Mouse (Mus musculus): ENCODE measurements around the gene Gm45521. TPM values are rescaled to one million over a fixed set of nuclear protein-coding genes. Genes with fewer than 3 reads are reported as not detected.

Gm45521 gene
- total and polyA plus RNA-seq, 2 experiments from 2014 or later: 0.23 TPM; not detected in 1

DNA sequence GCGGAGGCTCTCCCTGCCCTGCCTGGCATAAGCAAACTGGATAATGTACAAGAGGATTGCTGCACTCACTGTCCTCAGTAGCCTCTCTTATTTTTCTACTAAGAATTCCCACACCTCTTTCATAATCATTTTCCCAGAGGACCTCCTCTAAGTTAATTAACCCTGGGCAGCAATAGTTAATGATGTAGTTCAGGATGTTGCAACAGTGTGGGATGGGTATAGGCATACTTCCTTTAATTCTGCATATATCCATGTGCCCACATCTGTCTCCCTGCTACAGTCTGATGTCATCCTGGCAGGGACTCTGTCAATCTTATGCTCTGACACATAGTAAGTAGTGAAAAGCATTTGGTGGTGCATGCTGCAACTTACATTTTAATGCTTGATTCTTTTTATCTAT, 24.1 kb downstream of the Gm45521 start:
- Histone ChIP-seq H3K4me2 (ENCODE audit: low read depth, low read length) (no peak overlapping the region), H3K4me1 (ENCODE audit: insufficient read depth, low read length) (no peaks in the 10 kb centered on the region), H3K27ac (no peak overlapping the region), H3K36me3 (ENCODE audit: insufficient read depth, low read length) (no peaks in the 10 kb centered on the region), H3K27me3 (ENCODE audit: insufficient read depth, low read length) (no peaks in the 10 kb centered on the region), H3K9me3 (ENCODE audit: low read length) (no peaks in the 10 kb centered on the region), H3K9ac (replicated peaks; ENCODE audit: low read length) (no peak overlapping the region), H3K4me3 (ENCODE audit: low read length) (no peak overlapping the region)
- TF ChIP-seq CTCF (IDR thresholded peaks at IDR 0.05; ENCODE audit: low read depth): no peak
- ATAC-seq: no peak
- WGBS: 95% methylated on average over 1 of the region's 1 CpGs
- no peak for DNase-seq (ENCODE audit: low spot score)

DNA sequence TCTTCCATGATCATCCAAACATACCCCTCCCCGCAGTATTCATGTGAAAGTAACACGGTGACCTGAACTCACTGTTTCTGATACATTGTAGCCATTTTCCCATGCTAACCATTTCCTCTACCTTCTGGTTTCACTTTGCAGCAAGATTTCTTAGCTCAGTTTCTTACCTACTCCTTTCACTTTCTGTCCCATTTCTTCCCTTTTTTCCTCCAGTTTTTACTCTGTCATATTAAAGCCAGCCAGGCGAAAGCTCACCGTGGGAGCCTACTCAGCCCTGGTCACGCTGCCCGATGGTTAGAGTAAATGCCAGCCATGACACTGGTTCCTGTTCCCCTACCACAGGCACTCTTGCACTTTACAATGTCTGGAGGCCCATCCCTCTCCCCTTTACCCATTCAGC, 29.8 kb downstream of the Gm45521 start:
- Histone ChIP-seq H3K4me1 (ENCODE audit: insufficient read depth, low read length) (no peaks in the 10 kb centered on the region), H3K9ac (replicated peaks; ENCODE audit: low read length) (no peak overlapping the region), H3K9me3 (ENCODE audit: low read length) (no peaks in the 10 kb centered on the region), H3K27me3 (ENCODE audit: insufficient read depth, low read length) (no peaks in the 10 kb centered on the region), H3K27ac (no peak overlapping the region), H3K36me3 (ENCODE audit: insufficient read depth, low read length) (no peaks in the 10 kb centered on the region), H3K4me2 (ENCODE audit: low read depth, low read length) (no peak overlapping the region), H3K4me3 (ENCODE audit: low read length) (no peak overlapping the region)
- WGBS: 95% methylated on average over 6 of the region's 6 CpGs
- no peak for ATAC-seq
- no peak for DNase-seq (ENCODE audit: low spot score)
- no peak for TF ChIP-seq CTCF (IDR thresholded peaks at IDR 0.05; ENCODE audit: low read depth)

DNA sequence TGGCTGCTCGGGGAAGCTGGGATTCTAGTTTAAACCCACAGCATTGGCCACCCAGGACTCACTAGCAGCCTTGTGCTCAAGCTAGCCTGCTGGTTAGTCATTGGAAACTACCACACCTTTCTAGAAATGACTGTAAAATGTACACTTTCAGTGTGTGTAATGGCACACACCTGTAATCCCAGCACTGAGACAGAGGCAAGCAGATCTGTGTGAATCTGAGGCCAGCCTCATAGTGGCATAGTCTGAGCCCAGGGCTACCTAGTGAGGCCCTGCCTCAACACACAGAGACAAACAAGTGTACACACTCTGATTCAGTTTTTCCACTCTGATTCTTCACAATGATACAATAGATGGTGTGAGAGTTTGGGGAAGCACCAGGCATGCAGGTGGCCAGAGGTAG, 32.3 kb downstream of the Gm45521 start:
- Histone ChIP-seq H3K27me3 (ENCODE audit: insufficient read depth, low read length) (no peaks in the 10 kb centered on the region), H3K4me2 (ENCODE audit: low read depth, low read length) (no peak overlapping the region), H3K4me3 (ENCODE audit: low read length) (no peak overlapping the region), H3K36me3 (ENCODE audit: insufficient read depth, low read length) (no peaks in the 10 kb centered on the region), H3K9ac (replicated peaks; ENCODE audit: low read length) (no peak overlapping the region), H3K4me1 (ENCODE audit: insufficient read depth, low read length) (no peaks in the 10 kb centered on the region), H3K9me3 (ENCODE audit: low read length) (no peaks in the 10 kb centered on the region), H3K27ac (no peak overlapping the region)
- whole genome bisulfite sequencing: 55% methylated on average over 1 of the region's 1 CpGs
- ATAC-seq (no peak), DNase-seq (ENCODE audit: low spot score) (no peak)
- TF ChIP-seq CTCF (IDR thresholded peaks at IDR 0.05; ENCODE audit: low read depth): no peak

DNA sequence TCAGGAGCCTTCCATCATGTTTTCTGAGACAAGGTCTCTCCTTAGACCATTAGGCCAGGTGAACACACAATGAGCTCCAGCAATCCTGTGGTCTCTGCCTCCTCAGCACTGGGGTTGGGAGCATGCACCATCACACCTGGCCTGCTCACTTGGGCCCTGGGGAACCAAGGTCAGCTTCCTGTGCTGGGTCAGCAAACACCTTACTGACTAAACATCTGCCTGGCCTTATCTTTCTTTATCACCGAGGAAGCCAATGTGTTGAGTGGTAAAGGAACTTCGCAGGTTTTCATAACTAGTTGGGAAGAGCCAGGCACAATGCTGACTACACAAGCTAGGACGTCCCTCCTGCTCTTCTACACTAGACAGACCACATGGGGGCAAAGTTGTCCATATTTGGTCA, 32.9 kb downstream of the Gm45521 start:
- no peak for TF ChIP-seq CTCF (IDR thresholded peaks at IDR 0.05; ENCODE audit: low read depth)
- Histone ChIP-seq H3K4me2 (ENCODE audit: low read depth, low read length) (no peak overlapping the region), H3K27me3 (ENCODE audit: insufficient read depth, low read length) (no peaks in the 10 kb centered on the region), H3K9me3 (ENCODE audit: low read length) (no peaks in the 10 kb centered on the region), H3K9ac (replicated peaks; ENCODE audit: low read length) (no peak overlapping the region), H3K36me3 (ENCODE audit: insufficient read depth, low read length) (no peaks in the 10 kb centered on the region), H3K27ac (no peak overlapping the region), H3K4me1 (ENCODE audit: insufficient read depth, low read length) (no peaks in the 10 kb centered on the region), H3K4me3 (ENCODE audit: low read length) (no peak overlapping the region)
- 83% methylated on average over 3 of the region's 3 CpGs for WGBS
- ATAC-seq: no peak
- no peak for DNase-seq (ENCODE audit: low spot score)

DNA sequence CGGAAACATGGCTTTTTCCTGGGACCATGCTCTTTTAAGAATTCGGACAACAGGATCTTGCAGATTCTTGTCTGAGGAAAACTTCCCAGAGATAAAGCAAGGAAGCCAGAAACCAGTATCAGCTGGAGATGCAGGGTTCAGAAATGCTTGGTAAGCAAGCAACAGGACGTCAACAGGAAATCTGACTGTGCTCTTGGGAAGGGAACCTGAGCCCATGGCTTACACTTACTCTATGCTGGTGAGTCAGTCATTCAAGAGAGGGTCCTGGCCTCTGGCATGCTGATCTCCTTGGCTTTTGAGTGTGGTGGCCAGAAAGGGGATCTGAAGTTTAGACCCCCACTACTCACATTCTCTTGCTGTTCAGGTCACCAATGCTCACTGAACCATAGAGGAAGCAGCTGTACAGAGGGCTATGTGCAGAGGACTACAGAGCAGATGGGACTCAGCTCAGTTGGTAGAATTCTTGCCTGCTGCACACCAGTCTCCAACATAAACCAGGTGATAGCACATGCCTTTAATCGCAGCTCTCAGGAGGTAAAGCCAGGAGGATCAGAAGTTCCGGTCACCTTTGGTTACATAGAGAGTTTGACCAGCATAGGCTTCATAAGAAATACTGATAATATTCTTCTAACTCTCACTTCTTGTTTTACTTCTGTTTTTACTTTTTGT, 34.2 kb downstream of the Gm45521 start:
- H3K9ac ChIP-seq (replicated peaks; ENCODE audit: low read length): no peak overlapping the region
- H3K36me3 ChIP-seq (ENCODE audit: insufficient read depth, low read length): no peaks in the 10 kb centered on the region
- no peaks in the 10 kb centered on the region for H3K4me1 ChIP-seq (ENCODE audit: insufficient read depth, low read length)
- DNase-seq (ENCODE audit: low spot score) (no peak), ATAC-seq (no peak)
- no peak overlapping the region for H3K4me2 ChIP-seq (ENCODE audit: low read depth, low read length)
- no peaks in the 10 kb centered on the region for H3K9me3 ChIP-seq (ENCODE audit: low read length)
- H3K4me3 ChIP-seq (ENCODE audit: low read length): no peak overlapping the region
- no peaks in the 10 kb centered on the region for H3K27me3 ChIP-seq (ENCODE audit: insufficient read depth, low read length)
- no peak overlapping the region for H3K27ac ChIP-seq
- TF ChIP-seq CTCF (IDR thresholded peaks at IDR 0.05; ENCODE audit: low read depth): no peak
- WGBS: 72% methylated on average over 5 of the region's 5 CpGs

DNA sequence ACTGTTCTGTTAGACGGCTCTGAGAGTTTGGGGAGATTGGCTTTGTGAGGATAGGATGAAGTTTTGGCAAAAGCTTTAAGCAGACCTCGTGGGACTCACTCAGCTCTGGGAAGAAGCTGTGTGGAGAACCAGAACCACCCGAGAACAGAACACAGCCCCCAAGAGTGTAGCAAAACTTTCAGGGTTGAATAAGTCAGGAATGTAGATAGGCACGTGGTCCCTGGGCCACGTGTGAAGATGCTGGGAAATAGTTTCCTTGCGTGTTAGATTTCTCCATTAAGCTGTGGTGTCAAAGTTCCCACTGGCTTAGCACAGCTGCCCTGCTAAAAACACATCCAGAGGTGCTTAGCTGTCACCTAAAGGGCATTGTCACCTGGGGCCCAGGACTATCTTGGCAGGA, 35.1 kb downstream of the Gm45521 start:
- no peak for TF ChIP-seq CTCF (IDR thresholded peaks at IDR 0.05; ENCODE audit: low read depth)
- no peaks in the 10 kb centered on the region for H3K36me3 ChIP-seq (ENCODE audit: insufficient read depth, low read length)
- 0 out of 2 replicates have a peak, but pooled peaks cover 3% of the 10 kb centered on the region for H3K4me1 ChIP-seq (ENCODE audit: insufficient read depth, low read length)
- WGBS: 69% methylated on average over 6 of the region's 6 CpGs
- H3K4me2 ChIP-seq (ENCODE audit: low read depth, low read length): no peak overlapping the region
- DNase-seq (ENCODE audit: low spot score) (no peak), ATAC-seq (no peak)
- no peak overlapping the region for H3K27ac ChIP-seq
- no peak overlapping the region for H3K4me3 ChIP-seq (ENCODE audit: low read length)
- H3K9me3 ChIP-seq (ENCODE audit: low read length): no peaks in the 10 kb centered on the region
- H3K27me3 ChIP-seq (ENCODE audit: insufficient read depth, low read length): no peaks in the 10 kb centered on the region
- H3K9ac ChIP-seq (replicated peaks; ENCODE audit: low read length): no peak overlapping the region

DNA sequence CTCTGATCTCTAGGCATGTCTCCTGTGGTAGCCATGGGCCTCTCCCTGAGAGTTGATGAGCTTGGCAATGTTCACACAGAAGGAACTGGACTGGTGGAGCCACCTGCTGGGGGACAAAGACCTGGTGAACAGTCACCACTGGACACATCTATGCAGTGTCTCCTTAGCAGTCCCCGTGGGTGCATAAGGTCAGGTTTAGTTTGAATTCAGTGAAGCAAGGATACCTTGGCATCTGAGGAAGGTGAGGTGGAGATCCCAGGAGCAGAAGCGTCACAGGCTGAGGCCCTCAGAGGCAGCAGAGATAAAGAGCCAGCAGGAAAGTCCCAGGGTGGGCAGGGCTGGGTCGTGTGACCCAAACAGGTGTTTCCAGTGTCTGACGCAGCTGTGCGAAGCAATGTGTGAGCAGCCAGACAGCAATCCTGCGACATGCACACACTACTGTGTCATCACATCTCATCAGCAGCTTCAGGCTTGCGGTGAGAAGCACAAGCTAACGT, 37.2 kb downstream of the Gm45521 start, which contains the start of gene Dnase1l3:
Gene Dnase1l3 (minus strand): TSS at position 303 of the 497 bp plus-strand sequence.
- peak; percentile 56 for TF ChIP-seq CTCF (IDR thresholded peaks at IDR 0.05; ENCODE audit: low read depth)
- WGBS: 74% methylated on average over 8 of the region's 8 CpGs
- Histone ChIP-seq H3K27ac (no peak within 1 kb of the TSS), H3K9me3 (ENCODE audit: low read length) (no peaks in the 10 kb centered on the region), H3K4me2 (ENCODE audit: low read depth, low read length) (no peak within 1 kb of the TSS), H3K4me3 (ENCODE audit: low read length) (no peak within 1 kb of the TSS), H3K27me3 (ENCODE audit: insufficient read depth, low read length) (no peaks in the 10 kb centered on the region), H3K36me3 (ENCODE audit: insufficient read depth, low read length) (no peaks in the 10 kb centered on the region), H3K9ac (replicated peaks; ENCODE audit: low read length) (no peak within 1 kb of the TSS), H3K4me1 (ENCODE audit: insufficient read depth, low read length) (0 out of 2 replicates have a peak, but pooled peaks cover 3% of the 10 kb centered on the region)
- ATAC-seq: no peak
- DNase-seq (ENCODE audit: low spot score): peak; percentile 40

Data from hindbrain, postnatal 0 days (tissue).